Mouse (Mus musculus): ENCODE measurements around the gene Iqcm. TPM values are rescaled to one million over a fixed set of nuclear protein-coding genes. Genes with fewer than 3 reads are reported as not detected.

Gene Iqcm
- polyA plus RNA-seq, 1 experiment from 2014 or later: not detected

- Histone ChIP-seq H3K4me2 (no peak overlapping the region), H3K27me3 (no peaks in the 10 kb centered on the region), H3K27ac (no peak overlapping the region), H3K9ac (no peak overlapping the region), H3K4me1 (no peaks in the 10 kb centered on the region), H3K36me3 (no peaks in the 10 kb centered on the region), H3K4me3 (replicated peaks) (no peak overlapping the region), H3K9me3 (replicated peaks) (no peaks in the 10 kb centered on the region)
- WGBS: 85% methylated on average over 4 of the region's 4 CpGs
- no peak for ATAC-seq (replicated peaks; ENCODE audit: low FRiP score)
These were observed 380.1 kb downstream of the Iqcm start for GRCm38 (mm10) chr8:75828468-75829132.

GRCm38 (mm10) chr8:75835245-75835644 lies 386.8 kb downstream of the Iqcm start:
- Histone ChIP-seq H3K9me3 (replicated peaks) (no peaks in the 10 kb centered on the region), H3K27ac (no peak overlapping the region), H3K4me3 (replicated peaks) (no peak overlapping the region), H3K9ac (no peak overlapping the region), H3K36me3 (no peaks in the 10 kb centered on the region), H3K4me1 (no peaks in the 10 kb centered on the region), H3K4me2 (no peak overlapping the region), H3K27me3 (no peaks in the 10 kb centered on the region)
- 89% methylated on average over 2 of the region's 2 CpGs for WGBS
- no peak for ATAC-seq (replicated peaks; ENCODE audit: low FRiP score)

- Histone ChIP-seq H3K27me3 (no peaks in the 10 kb centered on the region), H3K9ac (no peak overlapping the region), H3K4me1 (no peaks in the 10 kb centered on the region), H3K36me3 (no peaks in the 10 kb centered on the region), H3K9me3 (replicated peaks) (no peaks in the 10 kb centered on the region), H3K4me3 (replicated peaks) (no peak overlapping the region), H3K4me2 (no peak overlapping the region), H3K27ac (no peak overlapping the region)
- WGBS: 72% methylated on average over 15 of the region's 15 CpGs
- ATAC-seq (replicated peaks; ENCODE audit: low FRiP score): 0 out of 2 replicates have a peak, but pooled peaks have one; percentile 36
These were observed 469.3 kb downstream of the Iqcm start for GRCm38 (mm10) chr8:75917603-75918344.

- no peak overlapping the region for H3K9ac ChIP-seq
- H3K4me3 ChIP-seq (replicated peaks): no peak overlapping the region
- no peaks in the 10 kb centered on the region for H3K27me3 ChIP-seq
- WGBS: 79% methylated on average over 1 of the region's 1 CpGs
- no peak overlapping the region for H3K27ac ChIP-seq
- H3K4me2 ChIP-seq: no peak overlapping the region
- no peaks in the 10 kb centered on the region for H3K9me3 ChIP-seq (replicated peaks)
- no peaks in the 10 kb centered on the region for H3K36me3 ChIP-seq
- H3K4me1 ChIP-seq: no peaks in the 10 kb centered on the region
- no peak for ATAC-seq (replicated peaks; ENCODE audit: low FRiP score)
These were observed 500.7 kb downstream of the Iqcm start for GRCm38 (mm10) chr8:75949166-75949565.

GRCm38 (mm10) chr8:75956016-75956415 lies 507.5 kb downstream of the Iqcm start:
- Histone ChIP-seq H3K36me3 (no peaks in the 10 kb centered on the region), H3K27me3 (no peaks in the 10 kb centered on the region), H3K9me3 (replicated peaks) (no peaks in the 10 kb centered on the region), H3K4me2 (no peak overlapping the region), H3K9ac (no peak overlapping the region), H3K4me1 (no peaks in the 10 kb centered on the region), H3K27ac (no peak overlapping the region), H3K4me3 (replicated peaks) (no peak overlapping the region)
- 90% methylated on average over 2 of the region's 2 CpGs for WGBS
- ATAC-seq (replicated peaks; ENCODE audit: low FRiP score): no peak

GRCm38 (mm10) chr8:76018501-76018900 lies 570.0 kb downstream of the Iqcm start:
- ATAC-seq (replicated peaks; ENCODE audit: low FRiP score): no peak
- no peaks in the 10 kb centered on the region for H3K27me3 ChIP-seq
- H3K4me3 ChIP-seq (replicated peaks): no peak overlapping the region
- H3K9ac ChIP-seq: no peak overlapping the region
- H3K4me1 ChIP-seq: no peaks in the 10 kb centered on the region
- no peak overlapping the region for H3K27ac ChIP-seq
- H3K9me3 ChIP-seq (replicated peaks): no peaks in the 10 kb centered on the region
- no peaks in the 10 kb centered on the region for H3K36me3 ChIP-seq
- no peak overlapping the region for H3K4me2 ChIP-seq
- WGBS: 88% methylated on average over 4 of the region's 4 CpGs

Other genes with a start within 250 kb of the Iqcm start
- 1.9 and 2.3 TPM in 2 replicates for gene Rasd2, start 234.8 kb upstream of the Iqcm start, polyA plus RNA-seq (2015; fragmentation: Nextera tagmentation; extraction: Ambion mirVana)
- gene Gm10358, start 42.1 kb upstream of the Iqcm start, polyA plus RNA-seq (2015; fragmentation: Nextera tagmentation; extraction: Ambion mirVana): not detected in 2 replicates